7 mouse cellular contexts compared by ENCODE assay signal in genomic region chr11:101180846-101181740, GRCm38 (mm10). TPM values are rescaled to one million over a fixed set of nuclear protein-coding genes. Genes with fewer than 3 reads are reported as not detected.
DNase-seq lines count a peak whose midpoint lies in the region; ATAC-seq and TF ChIP-seq lines count a peak whose summit lies in the region.

No protein-coding gene starts in this region.

- H3K36me3 ChIP-seq in ES-E14 (ENCODE audit: control insufficient read depth, insufficient read depth, low read length, poor library complexity, severe bottlenecking): no peaks in the 10 kb centered on the region
- no peaks in the 10 kb centered on the region; the same call in 1 of the 2 replicates for H3K36me3 ChIP-seq in limb, embryonic 11.5 days (ENCODE audit: control insufficient read depth, insufficient read depth, low read length)
- H3K36me3 ChIP-seq in spleen, adult 2 months (ENCODE audit: control insufficient read depth, insufficient read depth, low read length): no peaks in the 10 kb centered on the region

- WGBS in limb, embryonic 11.5 days: 43% methylated on average over 10 of the region's 10 CpGs
- WGBS in spleen, adult 2 months: 49% methylated on average over 10 of the region's 10 CpGs

- in situ Hi-C loops in ES-E14 (cut with MboI; ENCODE audit: low sequenced_read_pairs in 2 of 2, unreplicated experiment in 2 of 2): no loop called here

- no peak overlapping the region for H3K9ac ChIP-seq in ES-E14 (ENCODE audit: insufficient read depth, low read depth, low read length, poor library complexity, severe bottlenecking)
- H3K9ac ChIP-seq in limb, embryonic 11.5 days (ENCODE audit: low read length): no peak overlapping the region

- peaks cover 0 to 2% of the 10 kb centered on the region in 2 experiments; a peak in 1 of 4 replicates for H3K4me1 ChIP-seq in ES-E14 (ENCODE audit: control insufficient read depth in 2 of 2, insufficient read depth in 2 of 2, low read length in 2 of 2, poor library complexity in 1 of 2)
- no peaks in the 10 kb centered on the region; the same call in 1 of the 2 replicates for H3K4me1 ChIP-seq in limb, embryonic 11.5 days (ENCODE audit: control insufficient read depth, insufficient read depth, low read length)
- H3K4me1 ChIP-seq in spleen, adult 2 months (ENCODE audit: control insufficient read depth, insufficient read depth, insufficient read length): peaks cover 4% of the 10 kb centered on the region; the same call in 1 of the 2 replicates

- no peak overlapping the region for H3K4me3 ChIP-seq in ES-E14 (ENCODE audit: insufficient read depth in 1 of 2, low read depth in 1 of 2, low read length in 2 of 2, poor library complexity in 1 of 2, severe bottlenecking in 1 of 2)
- H3K4me3 ChIP-seq in limb, embryonic 11.5 days (ENCODE audit: low read depth, low read length): no peak overlapping the region
- no peak overlapping the region for H3K4me3 ChIP-seq in spleen, adult 2 months (ENCODE audit: extremely low read depth, insufficient read depth, insufficient read length)

- no peak overlapping the region for H3K27ac ChIP-seq in ES-E14 (ENCODE audit: insufficient read depth, low read depth, low read length, poor library complexity, severe bottlenecking)
- no peak overlapping the region for H3K27ac ChIP-seq in limb, embryonic 11.5 days (replicated peaks; ENCODE audit: low read depth, low read length)
- no peak overlapping the region for H3K27ac ChIP-seq in spleen, adult 2 months (ENCODE audit: insufficient read depth, low read length)

- H3K4me2 ChIP-seq in limb, embryonic 11.5 days (ENCODE audit: low read depth, severe bottlenecking): no peak overlapping the region

- DNase-seq in layer of hippocampus, postnatal 10 days (ENCODE audit: low spot score in 2 of 2): peak; percentile 78 to 86
- no peak for DNase-seq in layer of hippocampus, adult 9-10 months (ENCODE audit: low spot score)
- DNase-seq in ES-E14 (ENCODE audit: low read depth, low spot score): no peak
- DNase-seq in adipocyte (ENCODE audit: low spot score): peak; percentile 80
- peak; percentile 82 for DNase-seq in embryo, embryonic 11 days
- peak; percentile 84 for DNase-seq in limb, embryonic 11.5 days (ENCODE audit: low spot score)
- DNase-seq in spleen, adult 2 months (ENCODE audit: low read depth in 1 of 2, low spot score in 2 of 2): peak in 1 of 2 experiments; percentile 28

- H3K9me3 ChIP-seq in ES-E14 (ENCODE audit: control insufficient read depth, insufficient read depth, low read depth, low read length): no peaks in the 10 kb centered on the region
- H3K9me3 ChIP-seq in limb, embryonic 11.5 days (ENCODE audit: control insufficient read depth, low read length): no peaks in the 10 kb centered on the region

- no peak for ATAC-seq in limb, embryonic 11.5 days (ENCODE audit: insufficient number of reproducible peaks, low FRiP score, low TSS enrichment, low read depth)

- peaks cover 22% of the 10 kb centered on the region for H3K27me3 ChIP-seq in limb, embryonic 11.5 days (ENCODE audit: control insufficient read depth, insufficient read depth, low read length)
- peaks cover 5% of the 10 kb centered on the region; the same call in 1 of the 2 replicates for H3K27me3 ChIP-seq in spleen, adult 2 months (ENCODE audit: control insufficient read depth, insufficient read depth, low read length)

- peak; percentile 27; the same call in 1 of the 2 replicates for TF ChIP-seq CTCF in spleen, adult 2 months (IDR thresholded peaks at IDR 0.05; ENCODE audit: extremely low read depth, insufficient read depth, insufficient read length, insufficient replicate concordance)

- no peak for TF ChIP-seq POLR2A in spleen, adult 2 months (IDR thresholded peaks at IDR 0.05; ENCODE audit: low read depth, low read length)

TF ChIP-seq in ES-E14, 5 proteins besides CTCF, POLR2A, EP300 and RAD21:
- TF ChIP-seq ZNF384 (IDR thresholded peaks at IDR 0.05; ENCODE audit: low read depth, low read length) (peak; percentile 97), CHD2 (IDR thresholded peaks at IDR 0.05; ENCODE audit: low read depth, low read length) (no peak)

RNA-seq across cellular contexts. Expression of gene Ccr10, which starts 5.8 kb away (rescaled TPM):
- total RNA-seq in layer of hippocampus, postnatal 10 days (2021): not detected
- 0.31 TPM in 1 of 2 replicates, not detected in the other for total RNA-seq in ES-E14 (2012; rRNA removed)
- 0.13 TPM in 1 of 2 replicates, not detected in the other for polyA plus RNA-seq in limb, embryonic 11.5 days (2014; fragmentation: Nextera tagmentation; extraction: Ambion mirVana)
- polyA plus RNA-seq in spleen, adult 2 months (2012; rRNA removed): 1.6 and 1.9 TPM in 2 replicates

RNA-seq across cellular contexts. Expression of gene Plekhh3, which starts 9.9 kb away (rescaled TPM):
- 10 to 100 TPM; 13.2 to 13.4 TPM for total RNA-seq in layer of hippocampus, postnatal 10 days (2021)
- total RNA-seq in ES-E14 (2012; rRNA removed): 3.4 and 5.1 TPM in 2 replicates
- polyA plus RNA-seq in limb, embryonic 11.5 days (2014; fragmentation: Nextera tagmentation; extraction: Ambion mirVana): 2.6 and 4.1 TPM in 2 replicates
- polyA plus RNA-seq in spleen, adult 2 months (2012; rRNA removed): 5.8 and 8.4 TPM in 2 replicates

RNA-seq across cellular contexts. Expression of gene Cntnap1, which starts 10.8 kb away (rescaled TPM):
- total RNA-seq in layer of hippocampus, postnatal 10 days (2021): 10 to 100 TPM; 59.0 to 61.4 TPM
- 0.18 and 0.58 TPM in 2 replicates for total RNA-seq in ES-E14 (2012; rRNA removed)
- polyA plus RNA-seq in limb, embryonic 11.5 days (2014; fragmentation: Nextera tagmentation; extraction: Ambion mirVana): 0.04 and 0.21 TPM in 2 replicates
- polyA plus RNA-seq in spleen, adult 2 months (2012; rRNA removed): 1.3 and 1.4 TPM in 2 replicates

RNA-seq across cellular contexts. Expression of gene Tubg2, which starts 25.4 kb away (rescaled TPM):
- total RNA-seq in layer of hippocampus, postnatal 10 days (2021): 10 to 100 TPM; 31.7 to 41.4 TPM
- 0.31 and 0.74 TPM in 2 replicates for total RNA-seq in ES-E14 (2012; rRNA removed)
- 4.8 and 5.0 TPM in 2 replicates for polyA plus RNA-seq in limb, embryonic 11.5 days (2014; fragmentation: Nextera tagmentation; extraction: Ambion mirVana)
- 3.6 and 4.8 TPM in 2 replicates for polyA plus RNA-seq in spleen, adult 2 months (2012; rRNA removed)

RNA-seq across cellular contexts. Expression of gene Ezh1, which starts 45.2 kb away (rescaled TPM):
- 10 to 100 TPM; 27.9 to 30.9 TPM for total RNA-seq in layer of hippocampus, postnatal 10 days (2021)
- 18.3 and 18.9 TPM in 2 replicates for total RNA-seq in ES-E14 (2012; rRNA removed)
- polyA plus RNA-seq in limb, embryonic 11.5 days (2014; fragmentation: Nextera tagmentation; extraction: Ambion mirVana): 12.7 and 13.4 TPM in 2 replicates
- polyA plus RNA-seq in spleen, adult 2 months (2012; rRNA removed): 28.3 and 30.9 TPM in 2 replicates

Comparison
In these comparisons a context has a peak if more than half of its experiments do, and no peak if none do; other contexts are left out.
1. DNase-seq: peak in layer of hippocampus, postnatal 10 days (2 of 2), adipocyte (single experiment), embryo, embryonic 11 days (single experiment) and limb, embryonic 11.5 days (single experiment); none in layer of hippocampus, adult 9-10 months (single experiment) and ES-E14 (single experiment).
2. RNA of gene Cntnap1, which starts 10.8 kb away (total RNA-seq): 59.0 to 61.4 TPM in layer of hippocampus, postnatal 10 days; 0.18 to 0.58 TPM in ES-E14; every median in the first group is over 10 times any median in the second.